Mouse (Mus musculus) forebrain, embryonic 14.5 days (tissue): Measurements from ENCODE around the gene AI597479. TPM values are rescaled to one million over a fixed set of nuclear protein-coding genes. Genes with fewer than 3 reads are reported as not detected.

Experiments
- ATAC-seq: fragments of 200-750 bp; cut with Nextera tagmentation; 2 replicates; pipeline ENCODE4 v1.8.0; 2017; ENCODE audit warnings: mild to moderate bottlenecking, moderate library complexity
- DNase-seq: peaks from one replicate; pipeline ENCODE4 v3.0.0-alpha.2; 2015; ENCODE audit warnings: low spot score
- H3K27ac ChIP-seq: fragments of 300-500 bp; sonication (generic); 2 replicates; pipeline ENCODE4 v1.5.1; 2014; ENCODE audit warnings: low read depth, mild to moderate bottlenecking, control low read depth, low read length, moderate library complexity
- H3K27me3 ChIP-seq: fragments of 300-500 bp; sonication (generic); replicated peaks from 2 replicates; pipeline ENCODE4 v1.6.1; 2014; ENCODE audit warnings: low read length, control low read depth, mixed read lengths; ENCODE audit not compliant: control insufficient read depth, insufficient read depth
- H3K36me3 ChIP-seq: fragments of 300-500 bp; sonication (generic); 2 replicates; pipeline ENCODE4 v1.6.1; 2014; ENCODE audit warnings: low read length, control low read depth; ENCODE audit not compliant: control insufficient read depth, insufficient read depth
- H3K4me1 ChIP-seq: fragments of 300-500 bp; sonication (generic); 2 replicates; pipeline ENCODE4 v1.6.1; 2014; ENCODE audit warnings: antibody characterized with exemption, low read length, control low read depth; ENCODE audit not compliant: control insufficient read depth, insufficient read depth
- H3K4me2 ChIP-seq: fragments of 300-500 bp; sonication (generic); 2 replicates; pipeline ENCODE4 v1.6.1; 2014; ENCODE audit warnings: mild to moderate bottlenecking, control low read depth, low read length
- H3K4me3 ChIP-seq: fragments of 300-500 bp; sonication (generic); 2 replicates; pipeline ENCODE4 v1.5.1; 2014; ENCODE audit warnings: low read depth, low read length, control low read depth
- H3K9ac ChIP-seq: fragments of 300-500 bp; sonication (generic); 2 replicates; pipeline ENCODE4 v1.6.1; 2014; ENCODE audit warnings: mild to moderate bottlenecking, low read length, control low read depth, moderate library complexity
- H3K9me3 ChIP-seq: fragments of 300-500 bp; sonication (generic); replicated peaks from 2 replicates; pipeline ENCODE4 v1.6.1; 2016; ENCODE audit warnings: low read length, control low read depth, mixed read lengths; ENCODE audit not compliant: control insufficient read depth
- WGBS: fragments of 180-500 bp; shearing (Covaris S2); extraction: QIAGEN DNeasy Blood & Tissue Kit; methylation state at CpG from one replicate; pipeline ENCODE4 v1.1.7; 2014; 5-methylcytosine and 5-hydroxymethylcytosine counted together
- polyA plus RNA-seq: library from polyadenylated mRNA; unstranded; fragments of >200 nt; fragmentation: Nextera tagmentation; extraction: Ambion mirVana; gene quantifications from 2 replicates; pipeline ENCODE4 v1.2.1, GENCODE M21; 2014

Gene AI597479
- polyA plus RNA-seq, 1 experiment from 2014 or later, result 50.4 TPM

DNA sequence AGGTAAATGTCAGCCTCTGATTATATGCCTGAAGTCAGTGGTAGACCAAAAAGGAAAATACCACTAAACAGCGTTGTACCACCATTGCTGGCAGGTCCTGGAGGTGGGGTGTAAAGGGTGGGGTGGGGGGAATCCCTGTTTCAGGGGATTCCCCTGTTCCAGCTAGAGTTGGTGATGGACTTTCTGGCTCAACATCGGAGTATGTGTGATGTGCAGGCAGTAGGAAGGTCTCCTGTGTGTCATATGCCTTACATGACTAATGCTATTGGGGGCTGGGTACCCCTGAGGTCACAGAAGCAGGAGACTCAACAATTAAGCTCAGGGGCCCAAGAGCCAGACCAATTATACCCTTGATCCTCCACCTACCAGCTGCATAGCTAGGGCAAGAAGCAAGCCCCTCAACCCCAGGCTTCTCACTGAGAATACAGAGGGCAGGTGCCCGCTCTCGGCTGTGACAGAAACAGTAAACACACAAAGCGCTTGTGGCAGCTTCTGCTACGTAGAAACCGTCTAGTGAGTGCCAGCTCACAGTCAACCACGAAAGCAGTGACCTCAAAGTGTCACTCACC lies 45.9 kb downstream of the AI597479 start:
- DNase-seq (no peak), ATAC-seq (no peak)
- Histone ChIP-seq H3K4me2 (no peak overlapping the region), H3K9ac (no peak overlapping the region), H3K4me1 (0 out of 2 replicates have a peak, but pooled peaks cover 4% of the 10 kb centered on the region), H3K9me3 (no peaks in the 10 kb centered on the region), H3K27me3 (no peaks in the 10 kb centered on the region), H3K36me3 (no peaks in the 10 kb centered on the region), H3K27ac (no peak overlapping the region), H3K4me3 (no peak overlapping the region)
- WGBS, result 90% methylated on average over 8 of the region's 8 CpGs

DNA sequence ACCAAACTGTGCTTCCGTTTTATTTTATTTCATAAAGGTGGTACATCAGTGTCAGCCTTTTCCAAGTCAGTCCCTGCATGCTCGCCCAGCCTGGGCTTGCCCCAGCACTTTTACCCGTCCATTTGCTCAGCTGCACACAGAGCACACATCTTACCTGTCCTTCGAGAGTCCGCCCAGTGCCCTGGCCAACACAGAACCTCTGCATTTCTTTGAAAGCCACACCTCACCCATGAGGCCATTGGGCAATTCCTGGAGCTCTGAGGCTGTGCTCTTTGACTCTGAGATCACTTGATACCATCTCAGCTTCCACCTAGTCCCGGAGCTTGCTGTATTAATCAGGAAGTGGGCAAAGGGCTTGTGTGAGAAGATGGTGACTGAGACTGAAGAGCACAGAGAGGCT lies 46.9 kb downstream of the AI597479 start:
- Histone ChIP-seq H3K9ac (no peak overlapping the region), H3K4me1 (0 out of 2 replicates have a peak, but pooled peaks cover 4% of the 10 kb centered on the region), H3K4me3 (no peak overlapping the region), H3K9me3 (no peaks in the 10 kb centered on the region), H3K27ac (no peak overlapping the region), H3K27me3 (no peaks in the 10 kb centered on the region), H3K4me2 (no peak overlapping the region), H3K36me3 (no peaks in the 10 kb centered on the region)
- 91% methylated on average over 6 of the region's 6 CpGs for WGBS
- DNase-seq, result no peak
- ATAC-seq, result no peak

DNA sequence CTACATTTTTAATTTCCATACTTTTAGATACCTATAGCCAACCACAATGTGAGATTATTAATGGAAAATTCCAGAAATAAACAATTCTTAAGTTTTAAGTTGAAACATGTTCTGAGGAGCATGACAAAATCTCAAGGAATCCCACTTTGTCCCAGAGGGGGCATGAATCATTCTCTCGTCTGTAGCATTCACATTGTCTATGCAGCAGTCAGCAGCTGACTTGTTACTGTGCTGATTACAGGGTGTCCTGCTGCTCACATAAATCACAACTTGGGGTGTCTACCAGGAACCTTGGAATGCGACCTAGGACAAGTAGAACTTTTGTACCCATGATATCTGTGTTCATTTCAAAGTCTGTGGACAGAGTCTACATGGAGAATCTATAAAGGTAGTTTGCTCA lies 49.0 kb downstream of the AI597479 start:
- WGBS, result 64% methylated on average over 2 of the region's 2 CpGs

DNA sequence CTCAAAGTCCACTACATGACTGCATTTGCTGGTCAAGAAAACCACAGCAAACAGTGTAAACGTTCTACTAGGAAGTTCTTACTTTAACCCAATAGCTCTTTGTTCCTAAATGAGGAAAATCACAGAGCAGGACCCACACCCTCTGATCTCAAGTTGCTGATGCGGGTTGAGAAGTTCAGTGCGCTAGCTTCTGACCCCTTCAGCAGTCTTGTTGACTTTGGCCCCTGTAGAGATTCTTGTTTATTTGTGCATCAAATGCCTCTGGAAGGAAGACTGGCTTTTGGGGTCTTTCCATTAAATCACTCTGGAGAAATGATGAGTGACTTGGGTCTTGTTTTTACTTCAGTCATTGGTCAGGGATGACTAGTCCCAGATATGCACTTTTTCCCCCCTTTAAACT lies 51.7 kb downstream of the AI597479 start:
- H3K4me2 ChIP-seq, result no peak overlapping the region
- no peak overlapping the region for H3K4me3 ChIP-seq
- no peak overlapping the region for H3K9ac ChIP-seq
- no peaks in the 10 kb centered on the region for H3K36me3 ChIP-seq
- WGBS, result 85% methylated on average over 3 of the region's 3 CpGs
- no peak overlapping the region for H3K27ac ChIP-seq
- H3K4me1 ChIP-seq, result no peaks in the 10 kb centered on the region
- DNase-seq (no peak), ATAC-seq (no peak)
- no peaks in the 10 kb centered on the region for H3K27me3 ChIP-seq
- no peaks in the 10 kb centered on the region for H3K9me3 ChIP-seq

More for the DNA sequence above, 49.0 kb downstream of the AI597479 start:
- H3K9ac ChIP-seq, result no peak overlapping the region
- no peaks in the 10 kb centered on the region for H3K9me3 ChIP-seq
- no peaks in the 10 kb centered on the region for H3K27me3 ChIP-seq
- H3K4me2 ChIP-seq, result no peak overlapping the region
- no peak for ATAC-seq
- no peak overlapping the region for H3K4me3 ChIP-seq
- DNase-seq, result no peak
- H3K27ac ChIP-seq, result no peak overlapping the region
- H3K36me3 ChIP-seq, result no peaks in the 10 kb centered on the region
- H3K4me1 ChIP-seq, result 0 out of 2 replicates have a peak, but pooled peaks cover 4% of the 10 kb centered on the region

DNA sequence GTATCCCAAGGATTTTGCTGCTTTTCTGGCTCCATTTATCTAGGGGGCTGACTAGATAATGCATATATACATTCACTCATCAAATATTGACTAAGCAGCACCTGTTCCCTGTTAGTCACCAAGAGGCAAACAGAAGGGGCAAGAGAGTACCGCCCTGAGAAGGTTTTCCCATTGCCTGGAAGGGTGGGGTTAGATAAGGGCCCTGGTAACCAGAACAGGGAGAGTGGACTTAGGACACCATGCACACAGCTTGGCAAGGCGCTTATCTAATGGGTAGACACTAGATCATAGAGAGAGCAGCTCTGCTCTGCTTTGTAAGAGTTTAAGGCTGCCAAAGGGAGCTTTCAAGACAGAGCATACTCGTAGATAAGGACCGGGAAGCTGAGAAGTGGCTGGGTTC lies 54.1 kb downstream of the AI597479 start:
- Histone ChIP-seq H3K9ac (no peak overlapping the region), H3K4me2 (no peak overlapping the region), H3K27ac (no peak overlapping the region), H3K9me3 (no peaks in the 10 kb centered on the region), H3K4me3 (no peak overlapping the region), H3K36me3 (no peaks in the 10 kb centered on the region), H3K4me1 (no peaks in the 10 kb centered on the region), H3K27me3 (no peaks in the 10 kb centered on the region)
- WGBS, result 89% methylated on average over 4 of the region's 4 CpGs
- ATAC-seq (no peak), DNase-seq (no peak)

DNA sequence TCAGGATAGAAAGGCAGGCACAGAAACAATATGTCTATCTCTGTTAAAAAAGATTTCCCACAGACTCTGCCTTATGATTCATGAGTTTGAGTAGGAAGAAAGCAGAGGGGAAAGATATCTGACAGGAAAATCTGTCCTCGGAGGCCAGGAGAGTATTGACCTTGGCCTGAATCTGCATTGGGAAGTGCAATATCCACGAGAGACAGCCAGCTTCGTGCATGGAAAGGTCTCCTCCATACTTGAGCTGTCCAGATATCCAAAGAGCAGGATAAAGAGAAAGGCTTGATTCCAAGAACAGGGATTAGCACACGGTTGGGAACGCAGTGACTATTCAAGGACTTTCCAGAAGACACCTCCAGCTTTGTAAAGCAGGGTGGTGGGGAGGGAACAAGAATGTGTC lies 55.0 kb downstream of the AI597479 start:
- H3K9me3 ChIP-seq, result no peaks in the 10 kb centered on the region
- H3K36me3 ChIP-seq, result no peaks in the 10 kb centered on the region
- H3K4me3 ChIP-seq, result no peak overlapping the region
- 83% methylated on average over 5 of the region's 5 CpGs for WGBS
- no peak for ATAC-seq
- H3K27ac ChIP-seq, result no peak overlapping the region
- DNase-seq, result no peak
- no peak overlapping the region for H3K9ac ChIP-seq
- H3K4me2 ChIP-seq, result no peak overlapping the region
- no peaks in the 10 kb centered on the region for H3K4me1 ChIP-seq
- no peaks in the 10 kb centered on the region for H3K27me3 ChIP-seq

DNA sequence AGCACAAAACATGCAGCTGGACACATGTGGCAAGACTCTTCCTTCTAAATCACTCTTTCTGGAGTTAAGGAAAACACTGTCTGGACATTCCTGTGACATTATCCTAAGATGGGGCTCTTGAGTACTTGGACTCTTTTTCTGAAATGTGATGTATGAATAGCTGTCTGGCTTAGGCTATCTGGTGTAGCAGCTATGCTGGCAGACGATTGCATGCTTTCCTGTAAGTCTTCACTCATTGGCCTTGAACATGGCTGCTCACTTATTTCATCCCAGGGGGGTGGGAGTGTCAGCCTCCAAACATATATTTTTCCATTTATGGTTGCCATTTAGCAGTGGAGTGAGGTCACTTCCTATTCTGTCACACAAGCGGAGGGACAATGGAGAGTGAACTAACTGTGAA lies 56.0 kb downstream of the AI597479 start:
- H3K36me3 ChIP-seq, result no peaks in the 10 kb centered on the region
- H3K4me1 ChIP-seq, result no peaks in the 10 kb centered on the region
- WGBS, result 86% methylated on average over 2 of the region's 2 CpGs
- H3K4me2 ChIP-seq, result no peak overlapping the region
- no peak for DNase-seq
- H3K9ac ChIP-seq, result no peak overlapping the region
- H3K27me3 ChIP-seq, result no peaks in the 10 kb centered on the region
- no peak overlapping the region for H3K4me3 ChIP-seq
- no peak overlapping the region for H3K27ac ChIP-seq
- no peaks in the 10 kb centered on the region for H3K9me3 ChIP-seq
- no peak for ATAC-seq

DNA sequence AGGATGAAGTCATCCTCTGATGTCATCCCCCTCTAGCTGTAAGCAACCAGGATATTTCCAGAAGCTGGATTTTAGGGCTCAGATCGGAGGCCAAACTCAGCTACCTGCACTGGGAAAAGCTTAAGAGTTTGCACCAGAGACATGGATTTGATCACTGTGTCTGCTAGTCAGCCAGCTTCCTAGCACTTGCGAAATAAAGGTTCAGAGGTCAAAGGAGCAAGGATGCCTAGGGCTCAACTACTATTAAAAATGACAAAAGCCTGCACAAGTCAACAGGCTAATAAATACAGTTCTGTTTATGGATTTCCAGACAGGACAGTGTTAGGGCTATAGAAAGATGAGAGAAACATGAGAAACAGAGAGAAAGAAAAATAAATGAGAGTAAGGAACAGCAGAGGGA lies 59.4 kb downstream of the AI597479 start:
- no peak for ATAC-seq
- H3K27ac ChIP-seq, result no peak overlapping the region
- H3K4me3 ChIP-seq, result no peak overlapping the region
- WGBS, result 91% methylated on average over 2 of the region's 2 CpGs
- H3K36me3 ChIP-seq, result no peaks in the 10 kb centered on the region
- no peak overlapping the region for H3K9ac ChIP-seq
- H3K27me3 ChIP-seq, result no peaks in the 10 kb centered on the region
- H3K4me1 ChIP-seq, result no peaks in the 10 kb centered on the region; the same call in 1 of the 2 replicates
- H3K4me2 ChIP-seq, result no peak overlapping the region
- DNase-seq, result no peak
- H3K9me3 ChIP-seq, result no peaks in the 10 kb centered on the region

DNA sequence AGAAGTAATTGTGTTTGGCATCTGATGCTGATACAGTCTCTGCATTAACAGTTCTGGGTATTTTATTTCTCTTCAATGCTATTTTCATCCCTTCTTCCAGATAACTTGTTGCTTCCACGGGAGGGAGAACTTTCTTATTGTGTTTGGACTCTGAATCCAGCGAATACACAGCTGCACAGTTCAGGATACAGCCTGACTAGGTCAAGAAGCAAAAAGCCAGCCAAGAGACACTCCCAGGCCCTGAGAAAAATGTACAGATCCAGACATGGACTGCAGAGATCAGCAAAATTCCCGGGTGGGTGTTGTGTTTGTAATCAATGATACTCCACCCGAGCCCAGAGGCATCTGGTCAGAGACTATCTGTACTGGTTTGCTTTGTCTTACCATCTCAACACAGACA lies 60.9 kb downstream of the AI597479 start:
- Histone ChIP-seq H3K9me3 (no peaks in the 10 kb centered on the region), H3K9ac (no peak overlapping the region), H3K4me3 (no peak overlapping the region), H3K27ac (no peak overlapping the region), H3K4me2 (no peak overlapping the region), H3K36me3 (no peaks in the 10 kb centered on the region), H3K4me1 (peaks cover 5% of the 10 kb centered on the region), H3K27me3 (no peaks in the 10 kb centered on the region)
- DNase-seq (no peak), ATAC-seq (no peak)
- 76% methylated on average over 4 of the region's 4 CpGs for WGBS
